Mouse (Mus musculus): Measurements from ENCODE around the gene Prlhr.
A peak's percentile ranks its signal among the peaks of the same experiment; 100 is the strongest.

Gene Prlhr

GRCm38 (mm10) chr19:60468254-60468762, at the start of gene Prlhr:
TSS of gene Prlhr (minus strand) at chr19:60468304.
- no peak for DNase-seq (ENCODE audit: low spot score)

- no peak for DNase-seq (ENCODE audit: low spot score)
Observed at GRCm38 (mm10) chr19:60515064-60515463, 47.0 kb upstream of the Prlhr start.

- DNase-seq (ENCODE audit: low spot score), result peak; percentile 21
Observed at GRCm38 (mm10) chr19:60513431-60513830, 45.3 kb upstream of the Prlhr start.

- DNase-seq (ENCODE audit: low spot score), result no peak
Observed at GRCm38 (mm10) chr19:60500209-60500608, 32.1 kb upstream of the Prlhr start.

- DNase-seq (ENCODE audit: low spot score), result no peak
Observed at GRCm38 (mm10) chr19:60497171-60497570, 29.1 kb upstream of the Prlhr start.

- DNase-seq (ENCODE audit: low spot score), result no peak
Observed at GRCm38 (mm10) chr19:60495772-60496171, 27.7 kb upstream of the Prlhr start.

GRCm38 (mm10) chr19:60489566-60489965, 21.5 kb upstream of the Prlhr start:
- no peak for DNase-seq (ENCODE audit: low spot score)

- no peak for DNase-seq (ENCODE audit: low spot score)
Observed at GRCm38 (mm10) chr19:60485261-60485660, 17.2 kb upstream of the Prlhr start.

GRCm38 (mm10) chr19:60478859-60479258, 10.8 kb upstream of the Prlhr start:
- DNase-seq (ENCODE audit: low spot score), result no peak

- DNase-seq (ENCODE audit: low spot score), result no peak
Observed at GRCm38 (mm10) chr19:60477788-60478187, 9.7 kb upstream of the Prlhr start.

- no peak for DNase-seq (ENCODE audit: low spot score)
Observed at GRCm38 (mm10) chr19:60468846-60469245, 742 bp upstream of the Prlhr start.

GRCm38 (mm10) chr19:60467588-60468007, 506 bp downstream of the Prlhr start:
- DNase-seq (ENCODE audit: low spot score), result no peak

- peak; percentile 64 for DNase-seq (ENCODE audit: low spot score)
Observed at GRCm38 (mm10) chr19:60466953-60467570, 1.0 kb downstream of the Prlhr start.

- DNase-seq (ENCODE audit: low spot score), result no peak
Observed at GRCm38 (mm10) chr19:60465726-60466125, 2.4 kb downstream of the Prlhr start.

GRCm38 (mm10) chr19:60463896-60464295, 4.2 kb downstream of the Prlhr start:
- peak; percentile 81 for DNase-seq (ENCODE audit: low spot score)

GRCm38 (mm10) chr19:60463440-60463839, 4.7 kb downstream of the Prlhr start:
- DNase-seq (ENCODE audit: low spot score), result no peak

- no peak for DNase-seq (ENCODE audit: low spot score)
Observed at GRCm38 (mm10) chr19:60461476-60461875, 6.6 kb downstream of the Prlhr start.

GRCm38 (mm10) chr19:60459680-60460079, 8.4 kb downstream of the Prlhr start:
- DNase-seq (ENCODE audit: low spot score), result no peak

- DNase-seq (ENCODE audit: low spot score), result no peak
Observed at GRCm38 (mm10) chr19:60459071-60459470, 9.0 kb downstream of the Prlhr start.

GRCm38 (mm10) chr19:60455791-60456190, 12.3 kb downstream of the Prlhr start:
- DNase-seq (ENCODE audit: low spot score), result no peak

- DNase-seq (ENCODE audit: low spot score), result no peak
Observed at GRCm38 (mm10) chr19:60440531-60440930, 27.6 kb downstream of the Prlhr start.

- DNase-seq (ENCODE audit: low spot score), result no peak
Observed at GRCm38 (mm10) chr19:60440083-60440482, 28.0 kb downstream of the Prlhr start.

- peak; percentile 26 for DNase-seq (ENCODE audit: low spot score)
Observed at GRCm38 (mm10) chr19:60437566-60438241, 30.4 kb downstream of the Prlhr start.
